Mouse (Mus musculus) neutrophil, adult 5-6 weeks (primary cell): Measurements from ENCODE around the gene Car8. TPM values are rescaled to one million over a fixed set of nuclear protein-coding genes. Genes with fewer than 3 reads are reported as not detected.

Experiments used
- ATAC-seq: fragments of 151-379, 151-347 bp; 2 replicates; pipeline ENCODE4 v1.8.0; 2017; ENCODE audit warnings: mild to moderate bottlenecking, moderate TSS enrichment; ENCODE audit not compliant: insufficient number of reproducible peaks, poor library complexity, low FRiP score, severe bottlenecking; ENCODE audit errors: extremely low read depth
- total RNA-seq: library from RNA; stranded (forward); fragments of 200-1000 nt; gene quantifications from 2 replicates; pipeline ENCODE4 v1.2.3, GENCODE M21; 2017

Car8 gene
- total RNA-seq = 0.12 and 0.23 TPM in 2 replicates

GRCm38 (mm10) chr4:8238560-8239305 lies at the start of gene Car8:
Car8 (minus strand) TSS chr4:8239041.
- ATAC-seq = no peak

- ATAC-seq = no peak
These were observed 46.1 kb upstream of the Car8 start for GRCm38 (mm10) chr4:8284934-8285333.

- ATAC-seq = no peak
These were observed 39.3 kb upstream of the Car8 start for GRCm38 (mm10) chr4:8278159-8278558.

- ATAC-seq = no peak
These were observed 11.0 kb upstream of the Car8 start for GRCm38 (mm10) chr4:8249805-8250204.

- ATAC-seq = no peak
These were observed 6.7 kb upstream of the Car8 start for GRCm38 (mm10) chr4:8245495-8246063.

GRCm38 (mm10) chr4:8245062-8245461 lies 6.2 kb upstream of the Car8 start:
- ATAC-seq = no peak

- ATAC-seq = no peak
These were observed 858 bp upstream of the Car8 start for GRCm38 (mm10) chr4:8239699-8240098.

- no peak for ATAC-seq
These were observed 447 bp upstream of the Car8 start for GRCm38 (mm10) chr4:8239306-8239670.

- ATAC-seq = no peak
These were observed 6.3 kb downstream of the Car8 start for GRCm38 (mm10) chr4:8232393-8233111.

- ATAC-seq = no peak
These were observed 7.5 kb downstream of the Car8 start for GRCm38 (mm10) chr4:8231291-8231871.

GRCm38 (mm10) chr4:8229661-8230298 lies 9.1 kb downstream of the Car8 start:
- ATAC-seq = no peak

GRCm38 (mm10) chr4:8218941-8219340 lies 19.9 kb downstream of the Car8 start:
- no peak for ATAC-seq

GRCm38 (mm10) chr4:8218004-8218403 lies 20.8 kb downstream of the Car8 start:
- ATAC-seq = no peak

GRCm38 (mm10) chr4:8217272-8217671 lies 21.6 kb downstream of the Car8 start:
- no peak for ATAC-seq

GRCm38 (mm10) chr4:8216551-8216950 lies 22.3 kb downstream of the Car8 start:
- ATAC-seq = no peak

GRCm38 (mm10) chr4:8213661-8214060 lies 25.2 kb downstream of the Car8 start:
- no peak for ATAC-seq

GRCm38 (mm10) chr4:8212873-8213569 lies 25.8 kb downstream of the Car8 start:
- no peak for ATAC-seq

- ATAC-seq = no peak
These were observed 28.4 kb downstream of the Car8 start for GRCm38 (mm10) chr4:8210452-8210851.

- ATAC-seq = no peak
These were observed 30.9 kb downstream of the Car8 start for GRCm38 (mm10) chr4:8207924-8208323.
